In genomic region chr11:58223751-58224150, GRCm38 (mm10) we compare ENCODE assay signal across 12 mouse cellular contexts. TPM values are rescaled to one million over a fixed set of nuclear protein-coding genes. Genes with fewer than 3 reads are reported as not detected.
DNase-seq lines count a peak whose midpoint lies in the region; ATAC-seq and TF ChIP-seq lines count a peak whose summit lies in the region.
"Had no signal": no experiment of that assay in that cellular context is flagged by ENCODE, and none has a peak within 500 bp of the region (broad histone marks: within the 10 kb centered on the region; RNA-seq: fewer than 3 reads in every experiment).

No protein-coding gene starts in this region.

- no peaks in the 10 kb centered on the region for H3K36me3 ChIP-seq in lung, embryonic 14.5 days (ENCODE audit: insufficient read depth)
- no peaks in the 10 kb centered on the region for H3K36me3 ChIP-seq in kidney, embryonic 14.5 days (ENCODE audit: control insufficient read depth, insufficient read depth, low read length)
- H3K36me3 ChIP-seq: embryonic facial prominence, embryonic 15.5 days; neural tube, embryonic 13.5 days had no signal

- H3K27me3 ChIP-seq in lung, embryonic 14.5 days (ENCODE audit: insufficient read depth, low read length) = no peaks in the 10 kb centered on the region
- H3K27me3 ChIP-seq in kidney, embryonic 14.5 days (ENCODE audit: control insufficient read depth, insufficient read depth, low read length) = no peaks in the 10 kb centered on the region
- H3K27me3 ChIP-seq: embryonic facial prominence, embryonic 15.5 days; neural tube, embryonic 13.5 days had no signal

- H3K4me3 ChIP-seq in lung, embryonic 14.5 days (ENCODE audit: low read depth, low read length) = no peak overlapping the region
- H3K4me3 ChIP-seq in kidney, embryonic 14.5 days (ENCODE audit: low read length) = no peak overlapping the region
- H3K4me3 ChIP-seq: embryonic facial prominence, embryonic 15.5 days; neural tube, embryonic 13.5 days had no signal

- peak; percentile 28 for DNase-seq in lung, embryonic 14.5 days
- no peak for DNase-seq in lung, adult 18-20 months
- peak; percentile 38 for DNase-seq in gastrocnemius, postnatal 25 days
- DNase-seq in thymus, postnatal 0 days (ENCODE audit: low spot score) = peak; percentile 52
- DNase-seq in spleen, postnatal 4 days (ENCODE audit: low spot score in 2 of 2) = no peak
- no peak for DNase-seq in embryo, embryonic 10 days (ENCODE audit: low spot score)
- no peak for DNase-seq in left cerebral cortex, adult 18-20 months (ENCODE audit: low spot score in 2 of 2)

- no peak for TF ChIP-seq CTCF in lung, embryonic 14.5 days (IDR thresholded peaks at IDR 0.05; ENCODE audit: low read depth)

- no peak overlapping the region for H3K9ac ChIP-seq in lung, embryonic 14.5 days
- no peak overlapping the region for H3K9ac ChIP-seq in kidney, embryonic 14.5 days (ENCODE audit: low read depth, low read length)
- H3K9ac ChIP-seq: embryonic facial prominence, embryonic 15.5 days; liver, embryonic 14.5 days; neural tube, embryonic 13.5 days had no signal

- WGBS in lung, embryonic 14.5 days = 18% methylated on average over 4 of the region's 4 CpGs
- 22% methylated on average over 4 of the region's 4 CpGs for WGBS in kidney, embryonic 14.5 days

- no peak overlapping the region for H3K4me2 ChIP-seq in lung, embryonic 14.5 days
- no peak overlapping the region for H3K4me2 ChIP-seq in kidney, embryonic 14.5 days (replicated peaks; ENCODE audit: low read depth, low read length)
- H3K4me2 ChIP-seq: embryonic facial prominence, embryonic 15.5 days; neural tube, embryonic 13.5 days had no signal

- H3K4me1 ChIP-seq in lung, embryonic 14.5 days (ENCODE audit: insufficient read depth) = no peaks in the 10 kb centered on the region
- peaks cover 15% of the 10 kb centered on the region for H3K4me1 ChIP-seq in kidney, embryonic 14.5 days (ENCODE audit: control insufficient read depth, insufficient read depth, low read length)
- H3K4me1 ChIP-seq: embryonic facial prominence, embryonic 15.5 days had no signal

- no peak overlapping the region for H3K27ac ChIP-seq in lung, embryonic 14.5 days (ENCODE audit: low read depth)
- H3K27ac ChIP-seq in kidney, embryonic 14.5 days (ENCODE audit: low read depth, low read length) = peak overlapping the region; percentile 42; the same call in 1 of the 2 replicates
- H3K27ac ChIP-seq: embryonic facial prominence, embryonic 15.5 days; liver, embryonic 14.5 days; neural tube, embryonic 13.5 days; stomach, postnatal 0 days had no signal

- no peaks in the 10 kb centered on the region for H3K9me3 ChIP-seq in lung, embryonic 14.5 days (ENCODE audit: low read depth, low read length)
- no peaks in the 10 kb centered on the region for H3K9me3 ChIP-seq in kidney, embryonic 14.5 days (ENCODE audit: control insufficient read depth, low read length)
- H3K9me3 ChIP-seq: embryonic facial prominence, embryonic 15.5 days; neural tube, embryonic 13.5 days had no signal

- no peak for ATAC-seq in lung, embryonic 14.5 days (ENCODE audit: insufficient read depth)
- ATAC-seq in kidney, embryonic 14.5 days (ENCODE audit: low FRiP score, low TSS enrichment) = no peak

RNA-seq across cellular contexts. Expression of gene Irgm2, which starts 24.3 kb away (rescaled TPM):
- 1.8 and 1.9 TPM in 2 replicates for polyA plus RNA-seq in lung, embryonic 14.5 days (2014; fragmentation: Nextera tagmentation; extraction: Ambion mirVana)
- 1 to 10 TPM; 6.1 to 9.1 TPM for total RNA-seq in gastrocnemius, postnatal 25 days (2021)
- polyA plus RNA-seq in kidney, embryonic 14.5 days (2014; fragmentation: Nextera tagmentation; extraction: Ambion mirVana) = 0.84 and 1.9 TPM in 2 replicates
- polyA plus RNA-seq in thymus, postnatal 0 days (2015; fragmentation: Nextera tagmentation; extraction: Ambion mirVana) = 12.1 and 12.5 TPM in 2 replicates
- total RNA-seq in left cerebral cortex, adult 18-20 months (2021) = 1 to 10 TPM; 2.4 to 3.6 TPM

RNA-seq across cellular contexts. Expression of gene Igtp, which starts 24.4 kb away (rescaled TPM):
- polyA plus RNA-seq in lung, embryonic 14.5 days (2014; fragmentation: Nextera tagmentation; extraction: Ambion mirVana) = 3.7 and 4.3 TPM in 2 replicates
- 1 to 10 TPM; 3.6 to 4.3 TPM for total RNA-seq in gastrocnemius, postnatal 25 days (2021)
- polyA plus RNA-seq in kidney, embryonic 14.5 days (2014; fragmentation: Nextera tagmentation; extraction: Ambion mirVana) = 3.3 and 4.2 TPM in 2 replicates
- polyA plus RNA-seq in thymus, postnatal 0 days (2015; fragmentation: Nextera tagmentation; extraction: Ambion mirVana) = 65.3 and 67.3 TPM in 2 replicates
- total RNA-seq in left cerebral cortex, adult 18-20 months (2021) = 1 to 10 TPM; 3.8 to 5.4 TPM

RNA-seq across cellular contexts. Expression of gene 4930438A08Rik, which starts 50.8 kb away (rescaled TPM):
- not detected in 2 replicates for polyA plus RNA-seq in lung, embryonic 14.5 days (2014; fragmentation: Nextera tagmentation; extraction: Ambion mirVana)
- not detected for total RNA-seq in gastrocnemius, postnatal 25 days (2021)
- not detected in 2 replicates for polyA plus RNA-seq in kidney, embryonic 14.5 days (2014; fragmentation: Nextera tagmentation; extraction: Ambion mirVana)
- polyA plus RNA-seq in thymus, postnatal 0 days (2015; fragmentation: Nextera tagmentation; extraction: Ambion mirVana) = 0.08 and 0.09 TPM in 2 replicates
- not detected for total RNA-seq in left cerebral cortex, adult 18-20 months (2021)
- polyA plus RNA-seq: neural tube, embryonic 13.5 days had no signal

RNA-seq across cellular contexts. Expression of gene Mrpl22, which starts 52.3 kb away (rescaled TPM):
- polyA plus RNA-seq in lung, embryonic 14.5 days (2014; fragmentation: Nextera tagmentation; extraction: Ambion mirVana) = 115 and 128 TPM in 2 replicates
- 10 to 100 TPM; 39.0 to 41.5 TPM for total RNA-seq in gastrocnemius, postnatal 25 days (2021)
- polyA plus RNA-seq in kidney, embryonic 14.5 days (2014; fragmentation: Nextera tagmentation; extraction: Ambion mirVana) = 137 and 186 TPM in 2 replicates
- polyA plus RNA-seq in thymus, postnatal 0 days (2015; fragmentation: Nextera tagmentation; extraction: Ambion mirVana) = 137 and 139 TPM in 2 replicates
- total RNA-seq in left cerebral cortex, adult 18-20 months (2021) = 10 to 100 TPM; 36.0 to 39.6 TPM

RNA-seq across cellular contexts. Expression of gene Gemin5, which starts 55.4 kb away (rescaled TPM):
- polyA plus RNA-seq in lung, embryonic 14.5 days (2014; fragmentation: Nextera tagmentation; extraction: Ambion mirVana) = 26.9 and 27.6 TPM in 2 replicates
- 1 to 10 TPM; 8.1 to 9.3 TPM for total RNA-seq in gastrocnemius, postnatal 25 days (2021)
- polyA plus RNA-seq in kidney, embryonic 14.5 days (2014; fragmentation: Nextera tagmentation; extraction: Ambion mirVana) = 27.1 and 35.7 TPM in 2 replicates
- polyA plus RNA-seq in thymus, postnatal 0 days (2015; fragmentation: Nextera tagmentation; extraction: Ambion mirVana) = 23.0 and 25.7 TPM in 2 replicates
- 10 to 100 TPM; 18.9 to 19.0 TPM for total RNA-seq in left cerebral cortex, adult 18-20 months (2021)

Comparison
In these comparisons a context has a peak if more than half of its experiments do, and no peak if none do; other contexts are left out.
1. DNase-seq: peak in lung, embryonic 14.5 days (single experiment), gastrocnemius, postnatal 25 days (single experiment) and thymus, postnatal 0 days (single experiment); none in lung, adult 18-20 months (0 of 2), spleen, postnatal 4 days (0 of 2), embryo, embryonic 10 days (single experiment) and left cerebral cortex, adult 18-20 months (0 of 2).
2. RNA of gene Igtp, which starts 24.4 kb away (polyA plus RNA-seq): 65.3 to 67.3 TPM in thymus, postnatal 0 days; 3.7 to 4.3 TPM in lung, embryonic 14.5 days and 3.3 to 4.2 TPM in kidney, embryonic 14.5 days; every median in the first group is over 10 times any median in the second.